Mouse (Mus musculus) liver, adult 2 months (tissue): Measurements from ENCODE around the gene Slco2a1. TPM values are rescaled to one million over a fixed set of nuclear protein-coding genes. Genes with fewer than 3 reads are reported as not detected.

Experiments used
- DNase-seq: peaks from one replicate; pipeline ENCODE4 v3.0.0-alpha.2; 2011; ENCODE audit warnings: low read depth, low spot score; ENCODE audit errors: extremely low read depth
- H3K27ac ChIP-seq: fragments of 200-500 bp; replicated peaks from 2 replicates; pipeline ENCODE4 v1.5.1; 2012; ENCODE audit warnings: low read depth, mild to moderate bottlenecking, control low read depth, inconsistent platforms, low read length; ENCODE audit not compliant: insufficient read depth
- H3K27me3 ChIP-seq: fragments of 200-500 bp; 2 replicates; pipeline ENCODE4 v1.6.1; 2012; ENCODE audit warnings: mild to moderate bottlenecking, moderate library complexity, low read length, inconsistent platforms; ENCODE audit not compliant: control insufficient read depth, insufficient read depth
- H3K36me3 ChIP-seq: fragments of 200-500 bp; 2 replicates; pipeline ENCODE4 v1.6.1; 2012; ENCODE audit warnings: low read length, inconsistent platforms; ENCODE audit not compliant: control insufficient read depth, insufficient read depth
- H3K4me1 ChIP-seq: fragments of 200-500 bp; 2 replicates; pipeline ENCODE4 v1.6.1; 2011; ENCODE audit warnings: low read length; ENCODE audit not compliant: control insufficient read depth, insufficient read depth
- H3K4me3 ChIP-seq: fragments of 200-500 bp; 2 replicates; pipeline ENCODE4 v1.5.1; 2011; ENCODE audit warnings: low read depth, mild to moderate bottlenecking, control low read depth, low read length, moderate library complexity; ENCODE audit not compliant: insufficient read depth
- H3K79me2 ChIP-seq: fragments of 200-500 bp; 2 replicates; pipeline ENCODE4 v1.6.1; 2012; ENCODE audit warnings: inconsistent platforms, mild to moderate bottlenecking, low read length, moderate library complexity; ENCODE audit not compliant: control insufficient read depth, insufficient read depth
- H3K9ac ChIP-seq: fragments of 200-500 bp; 2 replicates; pipeline ENCODE4 v1.6.1; 2012; ENCODE audit warnings: low read depth, mild to moderate bottlenecking, control low read depth, inconsistent platforms, low read length
- CTCF ChIP-seq: fragments of 200-500 bp; IDR thresholded peaks from 2 replicates; pipeline ENCODE4 v1.5.1; 2011; ENCODE audit warnings: low read depth, low read length, control low read depth
- POLR2A ChIP-seq: fragments of 200-500 bp; IDR thresholded peaks from 2 replicates; pipeline ENCODE4 v1.6.1; 2011; ENCODE audit warnings: low read length, control low read depth; ENCODE audit not compliant: insufficient read depth; ENCODE audit errors: extremely low read depth
- WGBS: fragments of 180-500 bp; shearing (Covaris S2); methylation state at CpG from one replicate; pipeline ENCODE4 v1.1.7; 2018; 5-methylcytosine and 5-hydroxymethylcytosine counted together
- polyA plus RNA-seq: library from polyadenylated mRNA; depleted of rRNA; stranded (reverse); fragments of >200 nt; gene quantifications from 2 replicates; pipeline ENCODE4 v1.2.3, GENCODE M21; 2012
- total RNA-seq: library from RNA; depleted of rRNA; stranded (reverse); fragments of >200 nt; gene quantifications from 2 replicates; pipeline ENCODE4 v1.2.3, GENCODE M21; 2014

The Slco2a1 gene
- total and polyA plus RNA-seq, 2 experiments: 8.9 to 55.5 TPM

DNA sequence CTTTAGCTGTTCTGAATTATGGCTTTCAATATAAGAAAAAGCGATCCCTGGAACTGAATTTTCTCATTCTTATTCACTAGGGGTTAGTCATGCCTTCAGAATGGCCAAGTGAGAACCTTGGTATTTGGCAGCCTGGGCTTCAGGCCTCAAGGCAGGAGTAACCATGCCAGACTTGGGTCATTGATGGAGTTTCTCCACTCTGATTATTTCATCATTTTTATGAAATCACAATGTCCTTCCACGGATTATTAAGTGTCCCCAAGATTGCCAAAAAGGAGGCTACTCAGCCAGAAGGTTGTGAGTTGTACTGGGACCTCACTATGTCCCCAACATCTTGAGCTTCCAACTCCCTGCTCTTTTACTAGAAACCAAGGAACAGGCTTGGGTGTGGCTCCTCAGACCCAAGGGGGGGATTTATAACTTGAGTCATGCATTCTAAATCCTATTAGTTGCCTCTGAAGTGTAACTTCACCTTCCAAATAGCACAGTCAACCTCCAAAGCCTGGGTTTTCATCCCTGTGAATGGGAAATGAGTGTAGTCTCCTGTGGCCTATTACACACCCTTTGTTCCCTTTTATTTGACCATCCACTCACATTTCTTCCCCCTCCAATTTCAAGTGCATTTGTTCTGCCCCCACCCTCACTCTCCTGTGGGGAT is 16.0 kb upstream of the Slco2a1 start:
- no peak for DNase-seq
- H3K36me3 ChIP-seq: no peaks in the 10 kb centered on the region
- H3K79me2 ChIP-seq: no peaks in the 10 kb centered on the region
- no peak for TF ChIP-seq POLR2A
- TF ChIP-seq CTCF: no peak
- no peak overlapping the region for H3K9ac ChIP-seq
- peaks cover 10% of the 10 kb centered on the region; the same call in 1 of the 2 replicates for H3K4me1 ChIP-seq
- WGBS: 89% methylated on average over 2 of the region's 2 CpGs
- no peak overlapping the region for H3K27ac ChIP-seq
- no peaks in the 10 kb centered on the region for H3K27me3 ChIP-seq
- no peak overlapping the region for H3K4me3 ChIP-seq

DNA sequence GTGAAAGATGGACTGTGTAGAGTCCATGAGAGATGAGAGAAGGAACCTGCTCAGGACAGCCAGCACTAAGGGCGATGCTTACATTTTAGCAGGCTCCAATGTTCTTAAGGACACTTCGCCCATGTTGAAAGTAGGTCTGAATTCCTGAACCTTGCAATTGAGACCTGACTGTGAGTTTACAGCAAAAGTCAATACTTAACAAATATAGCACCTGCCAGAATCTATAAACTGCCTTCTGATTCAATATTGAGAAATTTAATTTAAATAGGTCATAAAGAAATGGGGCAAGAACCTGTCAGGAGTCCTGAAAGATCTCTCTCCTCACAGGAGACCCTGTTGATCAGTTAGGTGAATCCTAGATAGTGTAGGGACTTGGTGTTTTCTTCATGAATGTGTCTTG is 12.6 kb upstream of the Slco2a1 start:
- Histone ChIP-seq H3K79me2 (no peaks in the 10 kb centered on the region), H3K4me1 (peaks cover 26% of the 10 kb centered on the region), H3K4me3 (no peak overlapping the region), H3K27ac (peak overlapping the region; percentile 63), H3K36me3 (no peaks in the 10 kb centered on the region), H3K9ac (no peak overlapping the region), H3K27me3 (no peaks in the 10 kb centered on the region)
- peak; percentile 92 for DNase-seq
- TF ChIP-seq CTCF (no peak), POLR2A (no peak)
- WGBS: 27% methylated on average over 2 of the region's 2 CpGs

DNA sequence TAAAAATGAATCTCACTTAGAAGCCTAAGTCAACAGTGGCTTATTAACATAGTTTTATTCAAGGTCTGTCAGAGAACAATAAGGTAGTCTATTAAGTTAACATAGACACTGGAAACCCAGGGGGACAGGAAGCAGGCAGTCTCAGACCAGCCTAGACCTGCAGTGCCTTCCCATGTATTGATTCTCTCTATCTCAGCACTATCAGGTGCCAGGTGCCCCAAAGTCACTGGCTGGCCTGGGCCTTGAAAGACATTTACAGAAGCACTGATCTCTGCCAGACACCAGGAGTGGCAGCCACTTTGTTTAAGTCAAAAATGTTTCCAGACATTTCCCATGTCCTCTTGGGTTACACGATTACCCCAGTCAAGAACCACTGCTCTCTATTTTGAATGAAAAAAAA is 11.4 kb upstream of the Slco2a1 start:
- peaks cover 36% of the 10 kb centered on the region for H3K4me1 ChIP-seq
- no peaks in the 10 kb centered on the region for H3K36me3 ChIP-seq
- H3K79me2 ChIP-seq: no peaks in the 10 kb centered on the region
- no peak for TF ChIP-seq CTCF
- no peak for TF ChIP-seq POLR2A
- no peak overlapping the region for H3K27ac ChIP-seq
- DNase-seq: peak; percentile 83
- no peak overlapping the region for H3K4me3 ChIP-seq
- WGBS: 17% methylated on average over 1 of the region's 1 CpGs
- no peaks in the 10 kb centered on the region for H3K27me3 ChIP-seq
- H3K9ac ChIP-seq: no peak overlapping the region

DNA sequence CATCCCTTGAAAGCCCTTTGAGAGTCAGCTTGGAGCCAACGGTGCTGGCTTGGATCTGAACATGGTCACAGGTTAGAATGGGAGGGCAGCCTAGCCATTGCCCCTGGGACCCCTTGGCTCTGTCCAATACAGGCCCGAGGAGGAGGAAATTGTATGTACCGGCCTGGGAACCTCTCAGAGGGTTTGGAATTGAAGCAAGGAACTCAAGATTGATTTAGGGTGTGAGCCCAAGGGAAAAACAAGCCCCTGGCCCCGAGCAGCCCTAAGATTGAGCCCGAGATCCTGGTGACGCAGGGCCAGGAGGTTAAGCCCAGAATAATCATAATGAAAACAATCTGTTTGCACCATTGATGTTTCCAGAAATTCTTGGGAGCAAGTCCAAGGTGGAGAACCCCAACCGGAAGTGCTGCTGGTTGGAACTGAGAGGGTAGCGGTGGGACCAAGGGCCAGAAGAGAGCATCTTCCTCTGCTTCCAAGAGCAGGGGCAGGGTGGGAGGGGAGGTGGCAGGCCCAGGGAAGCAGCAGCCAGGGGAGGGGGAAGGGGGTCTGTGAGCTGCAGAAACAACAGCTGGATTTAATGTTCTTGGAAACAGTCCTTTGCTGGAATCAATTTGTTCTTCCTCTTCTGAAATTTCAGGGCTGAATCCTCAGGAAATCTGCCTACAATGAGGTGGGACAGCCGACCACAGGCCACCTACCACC is 10.6 kb upstream of the Slco2a1 start:
- Histone ChIP-seq H3K4me1 (peaks cover 36% of the 10 kb centered on the region), H3K9ac (no peak overlapping the region), H3K27me3 (no peaks in the 10 kb centered on the region), H3K36me3 (no peaks in the 10 kb centered on the region), H3K79me2 (no peaks in the 10 kb centered on the region), H3K27ac (peak overlapping the region; percentile 43), H3K4me3 (no peak overlapping the region)
- WGBS: 39% methylated on average over 9 of the region's 9 CpGs
- TF ChIP-seq CTCF: no peak
- TF ChIP-seq POLR2A: no peak
- DNase-seq: no peak

DNA sequence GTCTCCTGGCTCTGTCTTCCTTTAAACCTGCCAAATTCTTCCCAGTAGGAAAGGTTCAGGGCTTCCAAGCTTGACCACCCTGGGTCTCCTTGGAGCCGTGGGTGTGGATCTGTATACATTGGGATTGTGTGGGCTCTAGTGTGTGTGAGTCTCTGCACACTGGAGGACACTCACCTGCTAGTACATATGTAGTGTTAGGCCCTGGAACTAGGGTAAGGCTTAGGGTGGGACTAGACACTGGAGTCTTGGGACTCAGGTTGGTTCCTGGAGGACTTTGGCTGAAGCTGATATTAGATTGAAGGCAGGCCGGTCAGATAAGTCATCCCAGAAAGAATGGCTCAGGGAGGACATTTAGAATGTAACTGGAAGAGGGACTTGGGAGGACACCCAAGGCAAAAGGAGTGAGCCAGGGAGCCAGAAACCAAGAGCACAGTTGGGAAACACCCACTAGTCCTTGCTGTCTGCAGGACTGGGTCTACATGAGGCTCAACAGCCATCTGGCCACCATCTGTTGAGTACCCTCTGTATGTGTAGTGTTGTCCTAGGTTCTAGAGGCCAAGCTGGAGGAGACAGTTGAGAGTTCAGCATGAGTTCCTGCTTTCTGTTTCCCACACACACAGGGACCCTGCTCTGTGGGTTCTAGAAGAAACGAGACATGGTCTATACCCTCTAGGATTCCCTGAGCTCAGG is 9.4 kb upstream of the Slco2a1 start:
- H3K36me3 ChIP-seq: no peaks in the 10 kb centered on the region
- no peak overlapping the region for H3K4me3 ChIP-seq
- H3K27me3 ChIP-seq: no peaks in the 10 kb centered on the region
- H3K79me2 ChIP-seq: no peaks in the 10 kb centered on the region
- DNase-seq: no peak
- H3K4me1 ChIP-seq: peaks cover 36% of the 10 kb centered on the region
- no peak for TF ChIP-seq POLR2A
- TF ChIP-seq CTCF: no peak
- no peak overlapping the region for H3K9ac ChIP-seq
- no peak overlapping the region for H3K27ac ChIP-seq
- 92% methylated on average over 3 of the region's 3 CpGs for WGBS
